Mouse (Mus musculus) kidney, adult 2 months (tissue): Measurements from ENCODE around the gene Prkce. TPM values are rescaled to one million over a fixed set of nuclear protein-coding genes. Genes with fewer than 3 reads are reported as not detected.

Experiments
- DNase-seq: peaks from one replicate; pipeline ENCODE4 v3.0.0; 2021
- H3K27ac ChIP-seq: fragments of 200-500 bp; 2 replicates; pipeline ENCODE4 v1.5.1; 2012; ENCODE audit warnings: low read depth, low read length, control low read depth, inconsistent platforms; ENCODE audit not compliant: insufficient read depth
- H3K27me3 ChIP-seq: fragments of 200-500 bp; replicated peaks from 2 replicates; pipeline ENCODE4 v1.6.1; 2012; ENCODE audit warnings: mild to moderate bottlenecking, moderate library complexity, low read length, inconsistent platforms; ENCODE audit not compliant: control insufficient read depth, insufficient read depth
- H3K36me3 ChIP-seq: fragments of 200-500 bp; 2 replicates; pipeline ENCODE4 v1.6.1; 2012; ENCODE audit warnings: mild to moderate bottlenecking, moderate library complexity, low read length, inconsistent platforms; ENCODE audit not compliant: control insufficient read depth, insufficient read depth
- H3K4me1 ChIP-seq: fragments of 200-500 bp; 2 replicates; pipeline ENCODE4 v1.6.1; 2011; ENCODE audit warnings: low read length; ENCODE audit not compliant: control insufficient read depth, insufficient read depth
- H3K4me3 ChIP-seq: fragments of 200-500 bp; 2 replicates; pipeline ENCODE4 v1.5.1; 2011; ENCODE audit warnings: mild to moderate bottlenecking, low read depth, low read length, control low read depth; ENCODE audit not compliant: insufficient read depth
- CTCF ChIP-seq: fragments of 200-500 bp; conservative IDR thresholded peaks from 2 replicates; pipeline ENCODE4 v1.5.1; 2011; ENCODE audit warnings: low read depth, mild to moderate bottlenecking, control low read depth, low read length, moderate library complexity, mixed read lengths; ENCODE audit not compliant: insufficient read depth, insufficient read length
- POLR2A ChIP-seq: fragments of 200-500 bp; IDR thresholded peaks from one replicate; pipeline ENCODE4 v1.6.1; 2011; ENCODE audit warnings: low read depth, low read length, control low read depth
- WGBS: fragments of 180-500 bp; shearing (Covaris S2); methylation state at CpG from one replicate; pipeline ENCODE4 v1.1.7; 2018; 5-methylcytosine and 5-hydroxymethylcytosine counted together
- polyA plus RNA-seq: library from polyadenylated mRNA; depleted of rRNA; stranded (reverse); fragments of >200 nt; gene quantifications from 2 replicates; pipeline ENCODE4 v1.2.3, GENCODE M21; 2012

The Prkce gene
- polyA plus RNA-seq, 1 experiment = 6.1 TPM

- 91% methylated on average over 6 of the region's 6 CpGs for WGBS
- no peak for DNase-seq
- Histone ChIP-seq H3K4me1 (no peaks in the 10 kb centered on the region), H3K36me3 (no peaks in the 10 kb centered on the region), H3K4me3 (no peak overlapping the region), H3K27me3 (no peaks in the 10 kb centered on the region), H3K27ac (no peak overlapping the region)
- TF ChIP-seq POLR2A = no peak
- TF ChIP-seq CTCF = no peak
These were observed 482.7 kb downstream of the Prkce start for GRCm38 (mm10) chr17:86650241-86650640.

DNA sequence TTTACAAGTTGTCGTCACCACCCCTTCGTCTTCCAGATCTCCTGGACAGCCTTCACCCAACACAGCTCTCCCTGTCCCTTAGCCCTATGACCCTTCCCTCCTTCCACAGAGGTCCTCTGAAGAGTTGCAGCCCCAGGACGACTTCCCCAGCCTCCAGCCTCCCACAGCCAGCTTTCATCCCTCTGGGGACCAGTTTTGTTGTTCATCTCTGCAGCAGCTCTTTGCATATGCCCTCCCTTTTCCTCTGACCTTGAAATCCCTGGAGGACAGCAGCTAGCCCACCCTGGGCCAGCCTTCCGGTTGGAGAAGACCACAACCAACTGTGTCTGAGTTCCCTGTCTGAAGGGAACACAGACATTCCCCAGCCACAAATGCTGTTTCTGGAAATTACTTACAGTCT lies 483.5 kb downstream of the Prkce start:
- Histone ChIP-seq H3K4me1 (no peaks in the 10 kb centered on the region), H3K27me3 (no peaks in the 10 kb centered on the region), H3K36me3 (no peaks in the 10 kb centered on the region), H3K4me3 (no peak overlapping the region), H3K27ac (no peak overlapping the region)
- DNase-seq = peak; percentile 17
- TF ChIP-seq CTCF (no peak), POLR2A (no peak)
- WGBS = 64% methylated on average over 4 of the region's 4 CpGs

DNA sequence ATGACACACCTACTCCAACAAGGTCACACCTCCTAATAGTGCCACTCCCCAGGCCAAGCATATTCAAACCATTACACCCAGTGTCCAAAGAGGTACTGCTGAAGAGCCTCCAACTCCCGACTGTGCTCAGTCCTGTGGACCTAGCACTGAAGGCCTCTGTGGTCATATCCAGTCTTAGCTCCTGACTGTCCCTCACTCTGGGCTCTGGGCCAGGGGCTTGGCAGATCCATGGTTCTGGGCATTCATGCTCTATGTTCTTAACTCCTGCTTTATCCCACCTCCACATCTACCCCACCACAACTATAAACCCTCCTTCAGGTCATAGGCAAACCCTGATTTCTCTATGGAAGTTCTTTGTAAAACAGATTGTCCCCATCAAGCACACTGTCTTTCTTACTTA lies 485.2 kb downstream of the Prkce start:
- H3K36me3 ChIP-seq = no peaks in the 10 kb centered on the region
- 75% methylated on average over 1 of the region's 1 CpGs for WGBS

GRCm38 (mm10) chr17:86656369-86656768 lies 488.8 kb downstream of the Prkce start:
- Histone ChIP-seq H3K36me3 (no peaks in the 10 kb centered on the region), H3K4me1 (no peaks in the 10 kb centered on the region), H3K4me3 (no peak overlapping the region), H3K27ac (no peak overlapping the region), H3K27me3 (no peaks in the 10 kb centered on the region)
- TF ChIP-seq POLR2A (no peak), CTCF (no peak)
- DNase-seq = no peak
- 82% methylated on average over 5 of the region's 5 CpGs for WGBS

More for the DNA sequence above, 485.2 kb downstream of the Prkce start:
- Histone ChIP-seq H3K4me1 (no peaks in the 10 kb centered on the region), H3K27ac (no peak overlapping the region), H3K4me3 (no peak overlapping the region), H3K27me3 (no peaks in the 10 kb centered on the region)
- TF ChIP-seq POLR2A = no peak
- no peak for TF ChIP-seq CTCF
- DNase-seq = no peak

DNA sequence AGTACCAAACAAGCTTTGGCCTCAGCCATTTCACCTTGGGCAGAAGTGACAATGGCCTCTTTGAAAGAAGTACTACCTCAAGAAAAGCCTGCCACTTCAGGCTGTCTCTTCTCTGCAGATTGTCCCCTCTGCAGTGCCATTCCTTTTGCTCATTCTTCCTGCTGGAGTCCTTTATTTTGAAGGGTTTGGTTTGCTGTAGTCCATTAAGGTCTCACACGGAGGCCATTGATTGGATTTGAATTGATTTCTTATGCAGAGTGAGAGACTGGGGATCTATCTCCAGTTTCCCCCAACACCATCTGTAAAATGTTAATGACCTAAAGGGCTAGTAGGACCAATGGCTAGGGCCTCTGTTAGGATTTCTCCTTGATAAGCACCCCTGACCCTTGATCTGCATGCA lies 494.7 kb downstream of the Prkce start:
- TF ChIP-seq CTCF (no peak), POLR2A (no peak)
- 83% methylated on average over 1 of the region's 1 CpGs for WGBS

GRCm38 (mm10) chr17:86663471-86663870 lies 495.9 kb downstream of the Prkce start:
- no peaks in the 10 kb centered on the region for H3K27me3 ChIP-seq
- WGBS = 75% methylated on average over 4 of the region's 4 CpGs
- no peaks in the 10 kb centered on the region for H3K36me3 ChIP-seq
- peak; percentile 10 for DNase-seq
- no peak overlapping the region for H3K27ac ChIP-seq
- no peaks in the 10 kb centered on the region for H3K4me1 ChIP-seq
- no peak overlapping the region for H3K4me3 ChIP-seq
- no peak for TF ChIP-seq CTCF
- TF ChIP-seq POLR2A = no peak

More for the DNA sequence above, 494.7 kb downstream of the Prkce start:
- no peaks in the 10 kb centered on the region for H3K4me1 ChIP-seq
- H3K4me3 ChIP-seq = no peak overlapping the region
- no peak overlapping the region for H3K27ac ChIP-seq
- DNase-seq = no peak
- H3K36me3 ChIP-seq = no peaks in the 10 kb centered on the region
- H3K27me3 ChIP-seq = no peaks in the 10 kb centered on the region

DNA sequence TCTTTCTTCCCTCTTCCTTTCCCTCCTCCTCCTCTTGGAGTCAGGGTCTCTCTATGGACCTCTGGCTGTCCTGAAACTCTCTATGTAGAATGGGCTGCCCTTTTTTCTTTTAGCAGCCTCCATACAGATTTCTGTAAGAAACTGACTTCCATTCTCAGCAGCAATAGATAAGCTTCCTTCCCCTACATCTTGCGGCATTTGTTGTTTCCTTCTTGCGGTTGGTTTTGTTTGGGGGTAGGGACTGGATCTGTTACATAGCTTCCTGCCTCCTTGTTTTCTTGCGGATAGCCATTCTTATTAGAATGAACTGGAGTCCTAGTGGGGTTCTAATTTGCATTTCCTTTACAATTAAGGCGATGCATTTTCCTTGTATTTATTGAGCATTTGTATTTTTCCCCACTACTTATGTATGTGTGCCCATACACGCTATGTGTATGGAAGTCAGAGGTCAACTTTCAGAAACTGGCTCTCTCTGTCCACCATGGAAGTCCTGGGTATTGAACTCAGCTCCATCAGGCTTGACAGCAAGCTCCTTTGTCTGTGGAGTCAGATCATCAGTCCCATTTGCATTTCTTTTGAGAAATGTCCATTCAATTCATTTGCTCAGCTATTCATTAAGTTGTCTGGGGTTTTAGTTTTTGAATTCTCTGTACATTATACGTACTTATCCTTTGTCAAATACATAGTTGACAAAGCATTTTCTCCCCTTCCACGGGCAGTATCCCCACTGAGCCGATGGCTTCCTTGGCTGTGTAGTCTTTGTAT lies 500.4 kb downstream of the Prkce start:
- DNase-seq = no peak
- 82% methylated on average over 8 of the region's 8 CpGs for WGBS
- Histone ChIP-seq H3K27me3 (no peaks in the 10 kb centered on the region), H3K4me1 (no peaks in the 10 kb centered on the region), H3K36me3 (no peaks in the 10 kb centered on the region), H3K4me3 (no peak overlapping the region), H3K27ac (no peak overlapping the region)
- TF ChIP-seq CTCF = no peak
- no peak for TF ChIP-seq POLR2A
